Comparison of ENCODE assay signal across 17 mouse cellular contexts in the genomic region with DNA sequence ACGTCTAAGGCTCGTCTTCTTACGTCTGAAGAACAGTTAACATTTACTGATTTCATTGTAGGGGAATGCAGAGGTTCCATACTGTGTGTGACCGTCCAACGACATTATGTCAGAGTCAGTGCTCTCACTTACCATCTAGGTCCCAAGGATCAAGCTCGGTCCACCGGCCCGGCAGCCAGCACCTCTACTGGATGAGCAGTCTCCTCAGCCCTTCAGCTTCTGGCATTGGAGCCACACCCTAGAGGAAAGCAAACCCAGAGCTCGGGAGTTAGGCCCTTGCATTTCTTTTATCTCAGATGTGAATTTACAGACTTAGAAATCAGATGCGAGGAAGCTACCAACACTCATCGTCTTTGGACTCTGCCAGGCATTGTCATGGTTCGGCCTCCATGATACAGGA.
"Had no signal": no experiment of that assay in that cellular context is flagged by ENCODE, and none has a peak within 500 bp of the region (broad histone marks: within the 10 kb centered on the region; RNA-seq: fewer than 3 reads in every experiment).

No protein-coding gene starts in this region.

- H3K36me3 ChIP-seq: liver, embryonic 13.5 days; neural tube, embryonic 12.5 days; stomach, embryonic 15.5 days had no signal

- H3K27me3 ChIP-seq: liver, embryonic 13.5 days; neural tube, embryonic 12.5 days; stomach, embryonic 15.5 days had no signal

- DNase-seq: kidney, adult 9 months; kidney, postnatal 25 days; layer of hippocampus, adult 9-11 months; liver, embryonic 13.5 days; lung, adult 2 months; lung, postnatal 14 days; lung, postnatal 4 days; midbrain, embryonic 14.5 days; retina, postnatal 1 day; right cerebral cortex, postnatal 25 days; spleen, adult 18-20 months; thymus, adult 18-20 months; thymus, postnatal 36 days had no signal

- H3K27ac ChIP-seq: layer of hippocampus, adult 2 months; liver, embryonic 13.5 days; neural tube, embryonic 12.5 days; stomach, embryonic 15.5 days had no signal

- H3K4me3 ChIP-seq: layer of hippocampus, adult 2 months; liver, embryonic 13.5 days; neural tube, embryonic 12.5 days; stomach, embryonic 15.5 days had no signal

- H3K9me3 ChIP-seq: liver, embryonic 13.5 days; neural tube, embryonic 12.5 days; stomach, embryonic 15.5 days had no signal

- H3K9ac ChIP-seq: liver, embryonic 13.5 days; neural tube, embryonic 12.5 days; stomach, embryonic 15.5 days had no signal

- H3K4me2 ChIP-seq: liver, embryonic 13.5 days; midbrain, embryonic 11.5 days; neural tube, embryonic 12.5 days; stomach, embryonic 15.5 days had no signal

- H3K4me1 ChIP-seq: liver, embryonic 13.5 days; neural tube, embryonic 12.5 days; stomach, embryonic 15.5 days had no signal
